Mouse (Mus musculus): ENCODE measurements around the gene Poln.

DNA sequence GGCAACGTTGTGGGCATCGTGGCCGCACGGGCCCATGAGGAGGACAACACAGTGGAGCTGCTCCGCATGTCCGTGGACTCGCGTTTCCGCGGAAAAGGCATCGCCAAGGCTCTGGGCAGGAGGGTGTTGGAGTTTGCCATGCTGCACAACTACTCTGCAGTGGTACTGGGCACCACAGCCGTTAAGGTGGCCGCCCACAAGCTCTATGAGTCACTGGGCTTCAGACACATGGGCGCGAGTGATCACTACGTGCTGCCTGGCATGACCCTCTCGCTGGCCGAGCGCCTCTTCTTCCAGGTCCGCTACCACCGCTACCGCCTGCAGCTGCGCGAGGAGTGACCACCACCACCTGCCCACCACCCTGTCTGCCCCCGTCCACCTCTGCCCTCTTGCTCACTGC lies 168.4 kb downstream of the Poln start:
- TF ChIP-seq CTCF (IDR thresholded peaks at IDR 0.05; ENCODE audit: low read depth, low read length) (no peak), GATA1 (IDR thresholded peaks at IDR 0.05; ENCODE audit: borderline replicate concordance, low read length) (no peak)
